Mouse (Mus musculus): ENCODE measurements around the gene Ctrl. TPM values are rescaled to one million over a fixed set of nuclear protein-coding genes. Genes with fewer than 3 reads are reported as not detected.
A peak's percentile ranks its signal among the peaks of the same experiment; 100 is the strongest.

Ctrl gene
- total and polyA plus RNA-seq, 2 experiments from 2014 or later, result 3.1 to 5.5 TPM

GRCm38 (mm10) chr8:105959350-105959749 is 25.7 kb upstream of the Ctrl start:
- H3K9me3 ChIP-seq (ENCODE audit: low read length), result no peaks in the 10 kb centered on the region
- H3K9ac ChIP-seq (replicated peaks; ENCODE audit: low read length), result no peak overlapping the region
- TF ChIP-seq CTCF (IDR thresholded peaks at IDR 0.05; ENCODE audit: low read depth), result no peak
- peaks cover 6% of the 10 kb centered on the region; the same call in 1 of the 2 replicates for H3K4me1 ChIP-seq (ENCODE audit: insufficient read depth, low read length)
- WGBS, result 70% methylated on average over 7 of the region's 7 CpGs
- no peak overlapping the region for H3K27ac ChIP-seq
- H3K4me3 ChIP-seq (ENCODE audit: low read length), result no peak overlapping the region
- H3K4me2 ChIP-seq (ENCODE audit: low read depth, low read length), result no peak overlapping the region
- H3K27me3 ChIP-seq (ENCODE audit: insufficient read depth, low read length), result no peaks in the 10 kb centered on the region
- peak; percentile 47 for DNase-seq (ENCODE audit: low spot score)
- peak; percentile 55; the same call in 1 of the 2 replicates for ATAC-seq
- no peaks in the 10 kb centered on the region for H3K36me3 ChIP-seq (ENCODE audit: insufficient read depth, low read length)

- DNase-seq (ENCODE audit: low spot score) (no peak), ATAC-seq (no peak; the same call in 1 of the 2 replicates)
- no peak overlapping the region for H3K9ac ChIP-seq (replicated peaks; ENCODE audit: low read length)
- no peaks in the 10 kb centered on the region for H3K9me3 ChIP-seq (ENCODE audit: low read length)
- no peak for TF ChIP-seq CTCF (IDR thresholded peaks at IDR 0.05; ENCODE audit: low read depth)
- H3K27ac ChIP-seq, result no peak overlapping the region
- no peak overlapping the region for H3K4me2 ChIP-seq (ENCODE audit: low read depth, low read length)
- no peak overlapping the region for H3K4me3 ChIP-seq (ENCODE audit: low read length)
- H3K36me3 ChIP-seq (ENCODE audit: insufficient read depth, low read length), result no peaks in the 10 kb centered on the region
- H3K27me3 ChIP-seq (ENCODE audit: insufficient read depth, low read length), result no peaks in the 10 kb centered on the region
- 57% methylated on average over 3 of the region's 4 CpGs for WGBS
- H3K4me1 ChIP-seq (ENCODE audit: insufficient read depth, low read length), result peaks cover 5% of the 10 kb centered on the region; the same call in 1 of the 2 replicates
Measured at GRCm38 (mm10) chr8:105957813-105958212, 24.2 kb upstream of the Ctrl start.

- H3K27me3 ChIP-seq (ENCODE audit: insufficient read depth, low read length), result no peaks in the 10 kb centered on the region
- no peaks in the 10 kb centered on the region for H3K36me3 ChIP-seq (ENCODE audit: insufficient read depth, low read length)
- no peak for TF ChIP-seq CTCF (IDR thresholded peaks at IDR 0.05; ENCODE audit: low read depth)
- H3K4me3 ChIP-seq (ENCODE audit: low read length), result no peak overlapping the region
- ATAC-seq (no peak), DNase-seq (ENCODE audit: low spot score) (no peak)
- no peak overlapping the region for H3K9ac ChIP-seq (replicated peaks; ENCODE audit: low read length)
- H3K27ac ChIP-seq, result no peak overlapping the region
- 93% methylated on average over 4 of the region's 4 CpGs for WGBS
- H3K9me3 ChIP-seq (ENCODE audit: low read length), result no peaks in the 10 kb centered on the region
- H3K4me1 ChIP-seq (ENCODE audit: insufficient read depth, low read length), result peaks cover 5% of the 10 kb centered on the region; the same call in 1 of the 2 replicates
- no peak overlapping the region for H3K4me2 ChIP-seq (ENCODE audit: low read depth, low read length)
Measured at GRCm38 (mm10) chr8:105956556-105956955, 22.9 kb upstream of the Ctrl start.

GRCm38 (mm10) chr8:105951057-105951659 is 17.5 kb upstream of the Ctrl start:
- no peak overlapping the region for H3K4me2 ChIP-seq (ENCODE audit: low read depth, low read length)
- ATAC-seq, result peak; percentile 93

GRCm38 (mm10) chr8:105949350-105949749 is 15.7 kb upstream of the Ctrl start:
- H3K4me1 ChIP-seq (ENCODE audit: insufficient read depth, low read length), result peaks cover 11% of the 10 kb centered on the region
- H3K27ac ChIP-seq, result peak overlapping the region; percentile 51; the same call in 1 of the 2 replicates
- H3K9me3 ChIP-seq (ENCODE audit: low read length), result no peaks in the 10 kb centered on the region
- DNase-seq (ENCODE audit: low spot score) (peak; percentile 81), ATAC-seq (peak; percentile 31)
- no peak overlapping the region for H3K9ac ChIP-seq (replicated peaks; ENCODE audit: low read length)
- H3K27me3 ChIP-seq (ENCODE audit: insufficient read depth, low read length), result no peaks in the 10 kb centered on the region
- no peaks in the 10 kb centered on the region; the same call in 1 of the 2 replicates for H3K36me3 ChIP-seq (ENCODE audit: insufficient read depth, low read length)
- no peak for TF ChIP-seq CTCF (IDR thresholded peaks at IDR 0.05; ENCODE audit: low read depth)
- WGBS, result 37% methylated on average over 10 of the region's 10 CpGs
- no peak overlapping the region for H3K4me2 ChIP-seq (ENCODE audit: low read depth, low read length)
- H3K4me3 ChIP-seq (ENCODE audit: low read length), result no peak overlapping the region

More at GRCm38 (mm10) chr8:105951057-105951659, 17.5 kb upstream of the Ctrl start:
- TF ChIP-seq CTCF (IDR thresholded peaks at IDR 0.05; ENCODE audit: low read depth), result no peak
- no peaks in the 10 kb centered on the region for H3K36me3 ChIP-seq (ENCODE audit: insufficient read depth, low read length)
- H3K27me3 ChIP-seq (ENCODE audit: insufficient read depth, low read length), result no peaks in the 10 kb centered on the region
- no peak overlapping the region for H3K9ac ChIP-seq (replicated peaks; ENCODE audit: low read length)
- H3K27ac ChIP-seq, result peak overlapping the region; percentile 84
- H3K4me1 ChIP-seq (ENCODE audit: insufficient read depth, low read length), result peaks cover 11% of the 10 kb centered on the region
- H3K9me3 ChIP-seq (ENCODE audit: low read length), result no peaks in the 10 kb centered on the region
- H3K4me3 ChIP-seq (ENCODE audit: low read length), result no peak overlapping the region
- DNase-seq (ENCODE audit: low spot score), result peak; percentile 78
- WGBS, result 33% methylated on average over 7 of the region's 7 CpGs

GRCm38 (mm10) chr8:105943321-105943739 is 9.7 kb upstream of the Ctrl start, which contains the start of gene Lcat:
Lcat (minus strand) TSS chr8:105943382.
- Histone ChIP-seq H3K4me3 (ENCODE audit: low read length) (no peak within 1 kb of the TSS), H3K9ac (replicated peaks; ENCODE audit: low read length) (no peak within 1 kb of the TSS), H3K36me3 (ENCODE audit: insufficient read depth, low read length) (no peaks in the 10 kb centered on the region; the same call in 1 of the 2 replicates), H3K27me3 (ENCODE audit: insufficient read depth, low read length) (no peaks in the 10 kb centered on the region), H3K9me3 (ENCODE audit: low read length) (no peaks in the 10 kb centered on the region), H3K4me2 (ENCODE audit: low read depth, low read length) (no peak within 1 kb of the TSS), H3K4me1 (ENCODE audit: insufficient read depth, low read length) (no peaks in the 10 kb centered on the region), H3K27ac (peak within 1 kb of the TSS; percentile 73)
- no peak for TF ChIP-seq CTCF (IDR thresholded peaks at IDR 0.05; ENCODE audit: low read depth)
- DNase-seq (ENCODE audit: low spot score) (peak; percentile 73), ATAC-seq (peak; percentile 88)
- 28% methylated on average over 7 of the region's 8 CpGs for WGBS

- Histone ChIP-seq H3K9ac (replicated peaks; ENCODE audit: low read length) (no peak overlapping the region), H3K27ac (peak overlapping the region; percentile 73; the same call in 1 of the 2 replicates), H3K4me3 (ENCODE audit: low read length) (no peak overlapping the region), H3K9me3 (ENCODE audit: low read length) (no peaks in the 10 kb centered on the region), H3K36me3 (ENCODE audit: insufficient read depth, low read length) (no peaks in the 10 kb centered on the region; the same call in 1 of the 2 replicates), H3K4me2 (ENCODE audit: low read depth, low read length) (no peak overlapping the region), H3K27me3 (ENCODE audit: insufficient read depth, low read length) (no peaks in the 10 kb centered on the region), H3K4me1 (ENCODE audit: insufficient read depth, low read length) (no peaks in the 10 kb centered on the region)
- TF ChIP-seq CTCF (IDR thresholded peaks at IDR 0.05; ENCODE audit: low read depth), result no peak
- no peak for DNase-seq (ENCODE audit: low spot score)
- WGBS, result 92% methylated on average over 5 of the region's 5 CpGs
- ATAC-seq, result no peak
Measured at GRCm38 (mm10) chr8:105942542-105942941, 8.9 kb upstream of the Ctrl start.
